In genomic region chr17:35027277-35028068, GRCm38 (mm10) we compare ENCODE assay signal across 9 mouse cellular contexts. TPM values are rescaled to one million over a fixed set of nuclear protein-coding genes. Genes with fewer than 3 reads are reported as not detected.
DNase-seq lines count a peak whose midpoint lies in the region; ATAC-seq lines count a peak whose summit lies in the region.
"Had no signal": no experiment of that assay in that cellular context is flagged by ENCODE, and none has a peak within 500 bp of the region (broad histone marks: within the 10 kb centered on the region; RNA-seq: fewer than 3 reads in every experiment).

Gene Sapcd1, minus strand, starts transcription at chr17:35028016.

- peaks cover 11% of the 10 kb centered on the region for H3K4me1 ChIP-seq in hindbrain, embryonic 11.5 days (replicated peaks; ENCODE audit: control insufficient read depth, insufficient read depth, low read length)
- H3K4me1 ChIP-seq in liver, embryonic 12.5 days, result peaks cover 93% of the 10 kb centered on the region
- peaks cover 28% of the 10 kb centered on the region for H3K4me1 ChIP-seq in stomach, embryonic 16.5 days (ENCODE audit: control insufficient read depth, insufficient read depth, low read length)

- H3K4me3 ChIP-seq in hindbrain, embryonic 11.5 days (ENCODE audit: low read depth, low read length), result no peak within 1 kb of the TSS
- H3K4me3 ChIP-seq in liver, embryonic 12.5 days, result no peak within 1 kb of the TSS
- H3K4me3 ChIP-seq in stomach, embryonic 16.5 days (replicated peaks; ENCODE audit: low read length), result peak within 1 kb of the TSS; percentile 28

- no peaks in the 10 kb centered on the region for H3K27me3 ChIP-seq in hindbrain, embryonic 11.5 days (ENCODE audit: control insufficient read depth, insufficient read depth, low read length)
- 0 out of 2 replicates have a peak, but pooled peaks cover 6% of the 10 kb centered on the region for H3K27me3 ChIP-seq in liver, embryonic 12.5 days (replicated peaks)
- no peaks in the 10 kb centered on the region for H3K27me3 ChIP-seq in stomach, embryonic 16.5 days (ENCODE audit: control insufficient read depth, insufficient read depth, low read length)
- H3K27me3 ChIP-seq: Patski had no signal

- no peaks in the 10 kb centered on the region for H3K9me3 ChIP-seq in hindbrain, embryonic 11.5 days (ENCODE audit: control insufficient read depth, low read length)
- H3K9me3 ChIP-seq in liver, embryonic 12.5 days (replicated peaks), result no peaks in the 10 kb centered on the region
- H3K9me3 ChIP-seq in stomach, embryonic 16.5 days (replicated peaks; ENCODE audit: control insufficient read depth, low read length), result no peaks in the 10 kb centered on the region

- peak; percentile 75 for ATAC-seq in hindbrain, embryonic 11.5 days (ENCODE audit: low FRiP score)
- ATAC-seq in liver, embryonic 12.5 days, result no peak
- peak; percentile 59; the same call in 1 of the 2 replicates for ATAC-seq in stomach, embryonic 16.5 days (ENCODE audit: insufficient read depth, low FRiP score)
- ATAC-seq: Patski had no signal

- peak within 1 kb of the TSS; percentile 61; the same call in 1 of the 2 replicates for H3K27ac ChIP-seq in hindbrain, embryonic 11.5 days (ENCODE audit: low read depth, low read length)
- peak within 1 kb of the TSS; percentile 17; the same call in 1 of the 2 replicates for H3K27ac ChIP-seq in liver, embryonic 12.5 days
- H3K27ac ChIP-seq in stomach, embryonic 16.5 days (ENCODE audit: low read length), result peak within 1 kb of the TSS; percentile 84

- no peak within 1 kb of the TSS for H3K4me2 ChIP-seq in hindbrain, embryonic 11.5 days (replicated peaks; ENCODE audit: low read depth, low read length)
- no peak within 1 kb of the TSS for H3K4me2 ChIP-seq in liver, embryonic 12.5 days
- peak within 1 kb of the TSS; percentile 38 for H3K4me2 ChIP-seq in stomach, embryonic 16.5 days (ENCODE audit: low read depth, low read length)

- H3K36me3 ChIP-seq in hindbrain, embryonic 11.5 days (ENCODE audit: control insufficient read depth, insufficient read depth, low read length), result no peaks in the 10 kb centered on the region
- H3K36me3 ChIP-seq in liver, embryonic 12.5 days, result no peaks in the 10 kb centered on the region
- H3K36me3 ChIP-seq in stomach, embryonic 16.5 days (ENCODE audit: control insufficient read depth, insufficient read depth, low read length), result no peaks in the 10 kb centered on the region

- 31% methylated on average over 13 of the region's 13 CpGs for WGBS in hindbrain, embryonic 11.5 days
- 52% methylated on average over 13 of the region's 13 CpGs for WGBS in liver, embryonic 12.5 days (ENCODE audit: insufficient replicate concordance)
- WGBS in stomach, embryonic 16.5 days, result 45% methylated on average over 13 of the region's 13 CpGs

- peak; percentile 92 for DNase-seq in heart, adult 11 months
- no peak for DNase-seq in heart, postnatal 25 days (ENCODE audit: low spot score)
- DNase-seq in B cell, adult 2 months, result peak; percentile 48 to 56
- peak; percentile 71 to 81 for DNase-seq in cerebellum, postnatal 14 days
- peak; percentile 57 for DNase-seq in hindbrain, embryonic 11.5 days (ENCODE audit: low spot score)
- DNase-seq in adrenal gland, adult 8-10 months, result no peak

- intact Hi-C loops in heart, postnatal 25 days (cut with DNase I), result loop anchor here (10.0 kb wide), 1 partner anchor 207 kb away; the partner anchor contains the start of genes Atp6v1g2 and Nfkbil1

- H3K9ac ChIP-seq in hindbrain, embryonic 11.5 days (ENCODE audit: low read depth, low read length), result peak within 1 kb of the TSS; percentile 45; the same call in 1 of the 2 replicates
- H3K9ac ChIP-seq in liver, embryonic 12.5 days, result peak within 1 kb of the TSS; percentile 10; the same call in 1 of the 2 replicates
- peak within 1 kb of the TSS; percentile 56 for H3K9ac ChIP-seq in stomach, embryonic 16.5 days (ENCODE audit: low read length)

RNA-seq across cellular contexts. Expression of gene Sapcd1, which starts in this region (rescaled TPM):
- total RNA-seq in heart, postnatal 25 days (2021), result not detected
- polyA plus RNA-seq in hindbrain, embryonic 11.5 days (2014; fragmentation: Nextera tagmentation; extraction: Ambion mirVana), result 3.0 and 4.0 TPM in 2 replicates
- polyA plus RNA-seq in liver, embryonic 12.5 days (2016; fragmentation: Nextera tagmentation; extraction: Ambion mirVana), result 2.8 and 3.4 TPM in 2 replicates
- 14.2 and 14.3 TPM in 2 replicates for polyA plus RNA-seq in stomach, embryonic 16.5 days (2015; fragmentation: Nextera tagmentation; extraction: Ambion mirVana)
- 1 to 10 TPM in 2 of 4 experiments, under 1 TPM in 2; 0.91 to 2.8 (median 0.99) TPM for total RNA-seq in adrenal gland, adult 8-10 months (2022)

Comparison
In these comparisons a context has a peak if more than half of its experiments do, and no peak if none do; other contexts are left out.
1. DNase-seq: peak in heart, adult 11 months (single experiment), B cell, adult 2 months (2 of 2), cerebellum, postnatal 14 days (2 of 2) and hindbrain, embryonic 11.5 days (single experiment); none in heart, postnatal 25 days (single experiment) and adrenal gland, adult 8-10 months (single experiment).
2. H3K27ac ChIP-seq: peak in every context shown above with its lines; median percentile 84 in stomach, embryonic 16.5 days; 61 in hindbrain, embryonic 11.5 days; 17 in liver, embryonic 12.5 days.
3. Peak in every context shown above with its lines, with median percentiles within 50 percentile points of each other: H3K9ac ChIP-seq.